Mouse (Mus musculus) layer of hippocampus, adult 6 months (tissue): ENCODE results near the gene Slc8a2. TPM values are rescaled to one million over a fixed set of nuclear protein-coding genes. Genes with fewer than 3 reads are reported as not detected.

Experiments used
- long read RNA-seq, 2 experiments: library from polyadenylated mRNA; unstranded; transcript quantifications; one replicate each; pipeline ENCODE4 v2.0.0; 2019 to 2020
- polyA plus RNA-seq: library from polyadenylated mRNA; unstranded; fragments of <200 nt; fragmentation: Nextera tagmentation; gene quantifications from 2 replicates; pipeline ENCODE4 v1.2.3, GENCODE M21; 2021

The Slc8a2 gene
- 26.5 and 27.3 TPM in 2 replicates for polyA plus RNA-seq
- long read RNA-seq, experiment 1, full-length matches to known transcripts: 4 of 11 reads
- long read RNA-seq, experiment 1, partial matches to known transcripts: 4 of 11 reads
- long read RNA-seq, experiment 1, other reads (novel, unspliced or antisense): 3 of 11 reads
- long read RNA-seq, experiment 2, full-length matches to known transcripts: 15 of 20 reads
- long read RNA-seq, experiment 2, partial matches to known transcripts: 5 of 20 reads
- long read RNA-seq, experiment 2, other reads (novel, unspliced or antisense): 0 of 20 reads

DNA sequence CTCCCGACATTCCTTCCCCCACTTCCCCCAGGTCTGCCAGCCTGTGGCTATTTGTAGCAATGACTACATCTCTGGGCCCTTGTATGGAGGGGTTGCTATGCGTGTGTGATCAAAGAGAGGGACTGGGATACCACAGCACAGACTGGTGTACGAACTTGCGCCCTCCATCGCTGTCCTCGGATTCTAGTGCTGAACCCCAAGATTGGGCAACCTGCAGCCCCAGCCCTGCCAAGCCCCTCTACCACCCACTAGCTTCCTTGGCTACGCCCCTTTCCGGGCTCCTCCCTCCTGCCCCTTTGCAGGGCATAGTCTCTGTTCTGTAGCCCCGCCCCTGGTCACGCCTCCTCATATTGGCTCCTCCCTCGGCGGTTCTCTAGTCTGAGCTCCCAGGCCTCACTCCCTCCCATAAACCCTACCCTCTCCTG, at the start of gene Slc8a2:
Slc8a2 (plus strand) TSS at position 406 of the 425 bp plus-strand sequence.

DNA sequence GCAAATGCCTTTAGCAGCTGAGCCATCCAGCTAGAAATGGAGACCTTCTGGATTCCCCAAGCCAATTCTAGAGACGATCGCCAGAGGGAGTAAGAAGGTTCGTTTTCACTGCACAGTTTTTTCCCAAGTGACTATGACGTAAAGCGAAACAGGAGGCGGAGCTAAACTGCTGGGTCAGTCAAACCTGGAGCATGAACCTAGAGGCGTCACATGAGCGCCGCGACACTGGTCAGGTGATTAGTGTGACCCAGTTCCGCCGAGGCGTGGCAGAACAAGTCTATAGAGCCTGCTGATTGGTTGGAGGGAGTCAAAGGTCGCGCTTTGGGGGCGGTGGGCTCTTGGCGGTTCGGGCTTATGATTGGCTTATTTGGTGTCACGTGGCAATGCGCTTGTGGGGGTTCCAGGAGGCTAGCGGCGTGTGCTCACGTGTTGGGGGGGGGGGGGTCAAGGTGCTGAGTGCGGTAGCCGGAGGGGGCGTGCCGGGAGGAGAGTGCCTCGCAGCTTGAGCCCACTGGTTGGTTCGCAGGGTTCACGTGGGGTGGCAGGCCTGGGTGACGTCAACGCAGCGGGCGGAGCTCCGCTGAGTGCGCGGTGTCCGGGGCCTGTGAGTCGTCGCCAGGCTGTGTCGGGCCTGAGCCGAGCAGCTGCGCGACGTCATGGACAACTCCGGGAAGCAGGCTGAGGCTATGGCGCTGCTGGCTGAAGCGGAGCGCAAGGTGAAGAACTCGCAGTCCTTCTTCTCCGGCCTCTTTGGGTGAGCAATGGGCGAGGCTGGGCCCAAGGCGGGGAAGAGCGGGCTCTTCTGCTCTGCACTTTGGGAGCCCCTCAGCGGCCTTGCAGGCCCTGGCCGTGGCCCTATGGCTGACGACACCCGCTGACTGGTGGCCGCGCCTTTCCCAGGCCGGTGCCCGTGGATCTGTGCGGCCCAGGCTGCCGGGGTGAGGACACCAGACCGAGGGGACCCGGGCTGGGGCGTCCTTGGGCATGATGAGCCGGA, 31.3 kb upstream of the Slc8a2 start, which contains the start of gene Napa:
Napa (plus strand) TSS at position 438 of the 997 bp plus-strand sequence.

DNA sequence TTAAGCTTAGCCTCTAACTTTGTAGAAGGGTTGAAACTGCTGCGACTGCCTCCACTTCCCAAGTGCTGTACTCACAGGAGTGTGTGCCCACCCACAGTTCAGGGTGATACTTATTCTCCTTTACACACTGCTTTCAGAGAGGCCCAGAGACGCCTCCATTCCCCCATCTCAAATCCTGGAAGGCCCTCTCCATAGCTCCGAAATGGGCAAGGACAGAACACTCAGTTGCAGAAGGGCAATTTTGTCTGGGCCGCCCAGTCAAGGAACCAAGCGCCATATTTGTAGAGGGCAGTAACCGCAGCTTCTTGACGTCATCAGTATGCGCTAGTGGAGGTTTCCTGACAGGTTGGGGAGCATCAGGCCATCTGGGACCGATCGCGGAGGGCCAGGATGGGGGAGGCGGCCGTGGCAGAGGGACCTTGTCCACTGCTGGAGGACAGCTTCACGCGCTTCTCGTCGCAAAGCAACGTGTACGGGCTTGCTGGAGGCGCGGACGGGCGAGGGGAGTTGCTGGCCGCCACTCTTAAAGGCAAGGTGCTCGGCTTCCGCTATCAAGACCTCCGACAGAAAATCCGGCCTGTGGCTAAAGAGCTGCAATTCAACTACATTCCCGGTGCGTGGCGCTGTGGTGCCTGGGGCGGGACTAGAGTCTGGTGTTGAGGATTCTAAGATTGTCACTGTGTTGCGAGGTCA, 9.9 kb upstream of the Slc8a2 start, which contains the start of gene Kptn:
Kptn (plus strand) TSS at position 327 of the 693 bp plus-strand sequence.

DNA sequence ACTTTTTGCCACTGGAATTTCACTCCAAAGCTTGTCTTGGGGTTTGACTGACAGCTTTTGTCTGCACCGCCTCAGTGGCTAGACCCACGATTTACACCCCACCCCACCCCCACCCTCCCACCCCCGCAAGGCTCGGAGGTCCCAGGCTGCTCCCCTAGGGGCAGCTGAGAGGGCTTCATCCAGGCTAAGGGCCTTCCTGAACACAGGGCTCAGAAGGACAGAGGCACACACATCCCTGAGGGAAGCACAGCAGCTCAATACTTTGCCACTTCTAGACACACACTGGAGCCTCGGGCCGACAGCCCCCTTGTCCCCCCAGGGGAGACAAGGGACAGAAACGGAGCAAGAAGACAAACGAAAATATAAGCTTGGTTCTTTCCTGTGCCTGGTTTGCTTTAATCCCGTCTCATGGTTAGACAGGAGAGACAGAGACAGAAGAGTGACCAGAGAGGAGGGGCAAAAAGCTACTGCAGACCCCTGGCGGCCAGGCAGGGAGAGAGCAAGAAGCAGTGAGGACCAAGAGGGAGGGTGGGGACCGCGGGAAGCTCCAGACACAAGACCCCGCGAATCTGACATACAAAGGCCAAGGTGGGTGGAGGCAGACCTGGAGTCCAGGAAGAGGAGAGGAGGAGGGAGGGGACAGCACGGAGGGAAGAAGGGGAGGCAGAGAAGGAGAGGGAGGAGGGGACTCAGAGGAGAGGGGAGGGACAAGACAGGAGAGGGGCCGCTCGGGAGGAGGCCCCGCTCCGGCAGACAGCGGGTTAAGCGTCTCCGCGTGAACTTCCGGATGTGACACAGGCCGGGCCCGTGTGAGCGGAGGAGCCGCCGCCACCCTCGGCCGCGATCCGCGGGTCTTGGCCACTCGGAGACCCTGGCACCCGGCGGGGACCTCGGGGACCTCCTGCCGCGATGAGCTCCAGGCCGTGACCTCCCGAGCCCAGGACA, 45.2 kb downstream of the Slc8a2 start, which contains the start of gene Meis3:
Meis3 (plus strand) TSS at position 494 of the 945 bp plus-strand sequence.

Other genes with a start within 250 kb of the Slc8a2 start
- not detected in 2 replicates for gene Crx, start 249.9 kb upstream of the Slc8a2 start, polyA plus RNA-seq
- not detected in 2 replicates for gene Crxos, start 247.2 kb upstream of the Slc8a2 start, polyA plus RNA-seq
- gene Selenow, start 207.4 kb upstream of the Slc8a2 start, polyA plus RNA-seq: 2,708 and 2,980 TPM in 2 replicates
- 179 and 201 TPM in 2 replicates for gene Nop53, start 183.8 kb upstream of the Slc8a2 start, polyA plus RNA-seq
- gene Ehd2, start 162.3 kb upstream of the Slc8a2 start, polyA plus RNA-seq: 1.9 and 2.9 TPM in 2 replicates
- gene Bicra, start 81.9 kb upstream of the Slc8a2 start, polyA plus RNA-seq: 5.3 and 6.6 TPM in 2 replicates
- gene Zfp541, start 68.0 kb upstream of the Slc8a2 start, polyA plus RNA-seq: 0.05 and 0.08 TPM in 2 replicates
- 362 and 371 TPM in 2 replicates for gene Napa, start 31.4 kb upstream of the Slc8a2 start, polyA plus RNA-seq
- gene Kptn, start 9.9 kb upstream of the Slc8a2 start, polyA plus RNA-seq: 21.4 and 21.8 TPM in 2 replicates
- 25.3 and 29.2 TPM in 2 replicates for gene Meis3, start 45.3 kb downstream of the Slc8a2 start, polyA plus RNA-seq
- gene Dhx34, start 92.2 kb downstream of the Slc8a2 start, polyA plus RNA-seq: 4.8 and 5.4 TPM in 2 replicates
- 0.65 and 0.70 TPM in 2 replicates for gene C5ar2, start 114.3 kb downstream of the Slc8a2 start, polyA plus RNA-seq
- gene C5ar1, start 129.7 kb downstream of the Slc8a2 start, polyA plus RNA-seq: 1.2 and 1.5 TPM in 2 replicates
- 31.3 and 36.8 TPM in 2 replicates for gene Inafm1, start 143.8 kb downstream of the Slc8a2 start, polyA plus RNA-seq
- 4.6 and 6.0 TPM in 2 replicates for gene Ccdc9, start 157.0 kb downstream of the Slc8a2 start, polyA plus RNA-seq
- gene Bbc3, start 178.6 kb downstream of the Slc8a2 start, polyA plus RNA-seq: 2.5 and 3.9 TPM in 2 replicates